Mouse (Mus musculus): ENCODE results near the gene Gpd2. TPM values are rescaled to one million over a fixed set of nuclear protein-coding genes. Genes with fewer than 3 reads are reported as not detected.

The Gpd2 gene
- polyA plus RNA-seq, 1 experiment: 31.9 TPM

DNA sequence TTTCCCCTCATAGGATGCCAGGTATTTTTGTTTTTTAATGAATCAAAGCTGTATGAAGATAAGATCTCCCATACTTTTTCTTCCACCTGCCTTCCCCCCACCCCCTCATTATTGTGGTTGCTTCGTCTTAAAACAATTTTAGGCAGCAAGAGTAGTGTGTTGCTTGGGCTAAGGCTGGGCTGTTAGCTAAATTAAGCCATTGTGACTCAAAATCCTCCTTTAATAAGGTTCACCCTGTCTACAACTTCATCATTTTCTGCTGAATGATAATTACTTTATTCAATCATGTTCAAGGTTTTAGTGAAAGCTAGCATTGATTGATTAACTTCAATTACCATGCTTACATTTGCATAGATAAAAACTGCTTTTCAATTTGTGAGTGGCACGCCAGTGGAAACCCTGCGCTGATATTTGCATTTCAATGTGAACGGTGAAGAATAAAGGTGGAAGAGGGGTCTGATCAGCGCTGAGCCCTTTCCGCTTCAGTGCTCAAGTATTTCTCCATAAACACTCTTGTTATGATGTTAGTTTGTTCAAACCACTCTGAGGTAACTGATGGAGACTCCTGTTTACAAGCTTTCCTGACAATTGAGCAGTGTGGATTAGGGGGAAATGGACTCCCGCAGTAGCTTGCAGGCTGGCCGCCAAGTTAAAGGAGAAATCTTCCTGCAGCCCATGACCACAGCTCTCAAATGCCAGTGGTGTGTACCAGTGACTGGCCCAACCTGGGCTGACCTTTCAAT lies 140.9 kb downstream of the Gpd2 start:
- Histone ChIP-seq H3K27ac (ENCODE audit: insufficient read depth, low read depth, low read length) (no peak overlapping the region), H3K36me3 (ENCODE audit: control insufficient read depth, insufficient read depth, low read length) (peaks cover 7% of the 10 kb centered on the region; the same call in 1 of the 2 replicates), H3K27me3 (ENCODE audit: control insufficient read depth, insufficient read depth, low read length) (no peaks in the 10 kb centered on the region), H3K4me1 (ENCODE audit: control insufficient read depth, insufficient read depth, insufficient read length, low read length) (no peaks in the 10 kb centered on the region), H3K4me3 (ENCODE audit: low read depth, low read length) (no peak overlapping the region)
- WGBS: 70% methylated on average over 8 of the region's 8 CpGs
- TF ChIP-seq CTCF (IDR thresholded peaks at IDR 0.05; ENCODE audit: extremely low read depth, insufficient read length, insufficient replicate concordance, low read depth, low read length): no peak

DNA sequence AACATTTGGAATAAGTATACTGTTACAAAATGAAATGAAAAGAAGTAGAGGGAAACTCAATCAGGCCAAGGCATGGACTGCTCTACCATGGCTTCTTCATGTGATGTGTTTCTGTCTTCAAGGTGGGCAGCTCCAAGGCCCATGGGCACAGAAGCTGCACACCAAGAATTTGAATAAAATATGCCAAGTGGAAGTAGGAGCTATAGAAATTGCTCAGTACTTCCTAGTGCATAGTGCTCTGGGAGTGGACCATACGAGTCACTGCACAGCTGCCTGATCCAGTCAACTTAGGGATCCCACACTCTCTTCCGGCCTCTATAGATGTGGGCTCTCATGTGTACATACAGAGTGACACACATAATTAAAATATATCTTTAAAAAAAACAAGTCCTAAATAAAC lies 147.2 kb downstream of the Gpd2 start:
- H3K27ac ChIP-seq (ENCODE audit: insufficient read depth, low read depth, low read length): no peak overlapping the region
- no peak overlapping the region for H3K4me3 ChIP-seq (ENCODE audit: low read depth, low read length)
- no peaks in the 10 kb centered on the region for H3K27me3 ChIP-seq (ENCODE audit: control insufficient read depth, insufficient read depth, low read length)
- TF ChIP-seq POLR2A (IDR thresholded peaks at IDR 0.05; ENCODE audit: low read depth, low read length): no peak
- TF ChIP-seq CTCF (IDR thresholded peaks at IDR 0.05; ENCODE audit: extremely low read depth, insufficient read length, insufficient replicate concordance, low read depth, low read length): no peak
- no peaks in the 10 kb centered on the region for H3K36me3 ChIP-seq (ENCODE audit: control insufficient read depth, insufficient read depth, low read length)
- 81% methylated on average over 2 of the region's 2 CpGs for WGBS
- no peaks in the 10 kb centered on the region for H3K4me1 ChIP-seq (ENCODE audit: control insufficient read depth, insufficient read depth, insufficient read length, low read length)

DNA sequence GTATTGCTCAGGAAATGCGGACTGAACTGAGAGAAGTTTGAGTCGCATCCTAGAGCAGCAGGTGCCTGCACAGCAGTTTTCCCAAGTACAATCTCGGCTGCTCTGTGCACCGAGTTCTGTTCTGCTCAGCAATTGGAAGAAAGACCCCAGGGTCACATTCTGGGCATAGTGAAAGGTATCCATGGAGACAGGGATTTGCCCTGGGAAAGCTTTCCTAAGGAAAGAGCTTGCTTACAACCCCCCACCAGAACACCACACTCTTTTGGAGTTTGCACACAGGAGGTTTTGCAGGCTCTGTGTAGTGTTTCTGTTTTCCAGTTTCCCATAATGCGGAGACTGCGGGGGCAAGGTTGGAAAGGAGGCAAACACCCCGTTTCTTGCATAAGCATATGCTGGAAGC lies 150.4 kb downstream of the Gpd2 start:
- no peaks in the 10 kb centered on the region for H3K27me3 ChIP-seq (ENCODE audit: control insufficient read depth, insufficient read depth, low read length)

DNA sequence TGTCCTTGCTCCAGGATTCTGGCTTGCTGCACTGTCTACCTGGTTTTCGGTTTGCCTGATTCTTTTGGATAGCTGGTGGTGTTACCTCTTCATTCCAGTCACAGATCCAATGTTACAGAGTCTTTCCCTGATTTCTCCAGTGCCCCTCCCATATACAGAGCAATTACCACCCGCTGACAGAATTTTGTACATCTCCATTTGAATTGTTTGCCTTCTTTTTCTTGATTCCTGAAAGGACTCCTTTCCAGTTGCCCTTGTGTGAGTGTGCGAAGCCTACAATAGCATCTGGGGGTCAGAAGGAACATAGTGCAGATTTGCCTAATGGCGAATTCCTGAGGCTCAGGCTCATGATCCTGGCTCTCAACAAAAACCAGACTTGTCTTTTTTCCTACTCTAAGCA lies 157.6 kb downstream of the Gpd2 start:
- H3K4me3 ChIP-seq (ENCODE audit: low read depth, low read length): no peak overlapping the region
- H3K36me3 ChIP-seq (ENCODE audit: control insufficient read depth, insufficient read depth, low read length): no peaks in the 10 kb centered on the region
- no peaks in the 10 kb centered on the region for H3K4me1 ChIP-seq (ENCODE audit: control insufficient read depth, insufficient read depth, insufficient read length, low read length)
- H3K27me3 ChIP-seq (ENCODE audit: control insufficient read depth, insufficient read depth, low read length): no peaks in the 10 kb centered on the region
- WGBS: 86% methylated on average over 4 of the region's 4 CpGs
- no peak for TF ChIP-seq POLR2A (IDR thresholded peaks at IDR 0.05; ENCODE audit: low read depth, low read length)
- TF ChIP-seq CTCF (IDR thresholded peaks at IDR 0.05; ENCODE audit: extremely low read depth, insufficient read length, insufficient replicate concordance, low read depth, low read length): no peak
- H3K27ac ChIP-seq (ENCODE audit: insufficient read depth, low read depth, low read length): no peak overlapping the region

More for the DNA sequence above, 150.4 kb downstream of the Gpd2 start:
- Histone ChIP-seq H3K36me3 (ENCODE audit: control insufficient read depth, insufficient read depth, low read length) (no peaks in the 10 kb centered on the region), H3K4me3 (ENCODE audit: low read depth, low read length) (no peak overlapping the region), H3K27ac (ENCODE audit: insufficient read depth, low read depth, low read length) (no peak overlapping the region), H3K4me1 (ENCODE audit: control insufficient read depth, insufficient read depth, insufficient read length, low read length) (no peaks in the 10 kb centered on the region)
- WGBS: 49% methylated on average over 7 of the region's 7 CpGs
- TF ChIP-seq POLR2A (IDR thresholded peaks at IDR 0.05; ENCODE audit: low read depth, low read length): no peak
- no peak for TF ChIP-seq CTCF (IDR thresholded peaks at IDR 0.05; ENCODE audit: extremely low read depth, insufficient read length, insufficient replicate concordance, low read depth, low read length)

DNA sequence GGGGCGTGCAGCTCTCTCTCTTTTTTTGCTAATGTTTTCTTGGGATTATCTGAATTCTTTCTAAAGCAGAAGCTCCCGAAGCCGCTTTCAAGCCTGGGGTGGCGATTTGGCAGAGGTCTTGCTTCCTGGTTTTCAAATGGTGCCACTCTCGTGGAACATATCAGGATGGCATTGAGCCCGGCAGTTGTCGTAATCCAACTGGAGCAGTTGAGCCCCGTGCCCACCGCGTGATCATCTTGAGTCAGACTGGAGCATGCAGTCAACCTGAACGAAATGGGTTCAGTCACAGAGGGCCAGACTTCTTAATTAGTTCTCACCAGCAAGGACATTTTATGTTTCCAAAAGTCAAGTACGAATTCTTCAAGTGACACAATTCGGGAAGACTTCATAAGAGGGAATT lies 158.6 kb downstream of the Gpd2 start:
- Histone ChIP-seq H3K36me3 (ENCODE audit: control insufficient read depth, insufficient read depth, low read length) (no peaks in the 10 kb centered on the region), H3K4me1 (ENCODE audit: control insufficient read depth, insufficient read depth, insufficient read length, low read length) (no peaks in the 10 kb centered on the region), H3K4me3 (ENCODE audit: low read depth, low read length) (no peak overlapping the region), H3K27ac (ENCODE audit: insufficient read depth, low read depth, low read length) (no peak overlapping the region), H3K27me3 (ENCODE audit: control insufficient read depth, insufficient read depth, low read length) (no peaks in the 10 kb centered on the region)
- TF ChIP-seq POLR2A (IDR thresholded peaks at IDR 0.05; ENCODE audit: low read depth, low read length): no peak
- TF ChIP-seq CTCF (IDR thresholded peaks at IDR 0.05; ENCODE audit: extremely low read depth, insufficient read length, insufficient replicate concordance, low read depth, low read length): no peak
- WGBS: 89% methylated on average over 13 of the region's 13 CpGs

DNA sequence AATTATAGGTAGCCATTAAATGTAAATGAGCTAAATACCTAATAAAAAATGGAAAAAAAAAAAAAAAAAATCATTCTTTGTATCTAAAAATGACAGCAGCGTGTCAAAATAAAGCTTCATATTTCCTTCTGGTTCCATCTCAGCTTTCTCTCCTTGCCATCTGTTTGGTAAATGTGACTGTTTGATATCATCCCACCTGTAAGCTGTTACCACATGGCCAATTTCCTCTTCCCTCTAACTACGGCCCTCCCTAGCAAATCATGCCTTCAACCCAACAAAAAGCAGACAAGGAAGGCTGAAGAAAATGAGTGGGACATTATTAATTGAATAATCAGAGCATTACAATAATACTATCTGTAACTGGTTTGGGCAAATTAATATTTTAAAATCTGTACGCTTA lies 160.3 kb downstream of the Gpd2 start:
- WGBS: 88% methylated on average over 3 of the region's 3 CpGs

DNA sequence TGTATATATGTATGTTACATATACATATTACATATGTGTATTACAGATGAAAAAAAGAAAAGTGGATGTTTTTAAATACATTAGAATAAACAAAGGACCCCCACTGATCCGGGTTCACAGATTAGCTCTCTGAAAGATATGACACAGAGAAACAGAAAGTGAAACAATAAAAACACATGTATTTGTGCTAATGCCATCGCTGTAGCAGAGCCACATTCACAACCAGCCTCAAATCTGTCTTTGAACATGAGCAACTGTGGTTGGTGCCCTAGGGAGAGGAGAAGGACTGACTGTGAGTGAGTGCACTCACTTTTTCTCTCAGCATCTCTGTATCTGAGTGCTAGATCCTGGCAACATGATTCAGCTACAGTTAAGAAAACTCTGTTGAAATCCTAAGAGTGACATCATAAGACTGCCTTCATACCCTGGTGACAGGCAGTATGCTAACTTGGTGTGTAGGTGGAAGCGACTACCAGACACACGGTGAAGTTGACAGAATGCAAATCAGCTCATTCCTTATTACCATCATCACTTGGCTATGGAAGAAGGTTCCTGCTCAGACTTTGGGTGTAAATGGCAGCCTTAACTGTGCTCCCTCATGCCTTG lies 170.1 kb downstream of the Gpd2 start:
- no peak overlapping the region for H3K4me3 ChIP-seq (ENCODE audit: low read depth, low read length)
- no peaks in the 10 kb centered on the region for H3K36me3 ChIP-seq (ENCODE audit: control insufficient read depth, insufficient read depth, low read length)
- no peak for TF ChIP-seq POLR2A (IDR thresholded peaks at IDR 0.05; ENCODE audit: low read depth, low read length)
- no peak for TF ChIP-seq CTCF (IDR thresholded peaks at IDR 0.05; ENCODE audit: extremely low read depth, insufficient read length, insufficient replicate concordance, low read depth, low read length)
- no peaks in the 10 kb centered on the region for H3K27me3 ChIP-seq (ENCODE audit: control insufficient read depth, insufficient read depth, low read length)
- H3K4me1 ChIP-seq (ENCODE audit: control insufficient read depth, insufficient read depth, insufficient read length, low read length): no peaks in the 10 kb centered on the region
- WGBS: 40% methylated on average over 4 of the region's 4 CpGs
- H3K27ac ChIP-seq (ENCODE audit: insufficient read depth, low read depth, low read length): no peak overlapping the region

More for the DNA sequence above, 160.3 kb downstream of the Gpd2 start:
- Histone ChIP-seq H3K4me3 (ENCODE audit: low read depth, low read length) (no peak overlapping the region), H3K27ac (ENCODE audit: insufficient read depth, low read depth, low read length) (no peak overlapping the region), H3K36me3 (ENCODE audit: control insufficient read depth, insufficient read depth, low read length) (no peaks in the 10 kb centered on the region), H3K27me3 (ENCODE audit: control insufficient read depth, insufficient read depth, low read length) (no peaks in the 10 kb centered on the region), H3K4me1 (ENCODE audit: control insufficient read depth, insufficient read depth, insufficient read length, low read length) (no peaks in the 10 kb centered on the region)
- no peak for TF ChIP-seq POLR2A (IDR thresholded peaks at IDR 0.05; ENCODE audit: low read depth, low read length)

All from small intestine, adult 2 months (tissue).